ENCODE assay signal across 10 mouse cellular contexts in the genomic region with DNA sequence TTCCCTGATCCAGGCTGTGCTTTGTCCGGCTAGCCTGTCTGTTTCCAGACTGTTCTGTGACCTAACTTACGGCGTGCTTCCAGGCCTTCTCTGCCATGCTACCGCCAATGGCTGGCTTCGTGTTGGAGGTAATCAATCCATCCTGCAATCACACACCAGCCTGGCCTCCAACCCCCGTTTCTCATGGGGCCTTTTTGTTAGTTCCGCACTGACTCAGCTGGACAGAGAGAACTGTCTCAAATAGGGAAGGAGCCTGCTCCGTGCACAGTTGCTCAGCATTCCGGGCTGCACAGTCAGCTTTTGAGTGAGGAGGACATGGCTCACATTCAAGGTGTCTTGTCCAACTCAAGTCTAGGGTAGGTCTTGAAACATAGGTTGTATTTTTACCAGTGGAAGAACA.
DNase-seq lines count a peak whose midpoint lies in the region; ATAC-seq and TF ChIP-seq lines count a peak whose summit lies in the region.
"Had no signal": no experiment of that assay in that cellular context is flagged by ENCODE, and none has a peak within 500 bp of the region (broad histone marks: within the 10 kb centered on the region; RNA-seq: fewer than 3 reads in every experiment).

No protein-coding gene starts in this region.

- peaks cover 20% of the 10 kb centered on the region; the same call in 1 of the 2 replicates for H3K36me3 ChIP-seq in heart, embryonic 13.5 days

- 62% methylated on average over 9 of the region's 9 CpGs for WGBS in heart, embryonic 13.5 days

- no peak for TF ChIP-seq CTCF in layer of hippocampus, adult 2 months (conservative IDR thresholded peaks at IDR 0.05)

- H3K27ac ChIP-seq in heart, embryonic 13.5 days (replicated peaks): peak overlapping the region; percentile 59
- H3K27ac ChIP-seq in layer of hippocampus, adult 2 months: no peak overlapping the region; the same call in 1 of the 2 replicates

- peaks cover 82% of the 10 kb centered on the region for H3K4me1 ChIP-seq in heart, embryonic 13.5 days

- peak overlapping the region; percentile 50 for H3K9ac ChIP-seq in heart, embryonic 13.5 days

- no peak for DNase-seq in heart, postnatal 10 days
- DNase-seq in spleen, adult 18-20 months: peak; percentile 36 to 48
- no peak for DNase-seq in spleen, adult 12 weeks (ENCODE audit: low spot score)
- peak; percentile 37 for DNase-seq in skeletal muscle tissue, adult 2 months (ENCODE audit: low read depth, low spot score)
- no peak for DNase-seq in layer of hippocampus, adult 2 months (ENCODE audit: low spot score in 2 of 2)
- no peak for DNase-seq in kidney, postnatal 36 days
- DNase-seq: cerebellum, adult 11-12 months had no signal

- H3K9me3 ChIP-seq in heart, embryonic 13.5 days: no peaks in the 10 kb centered on the region

- H3K27me3 ChIP-seq in heart, embryonic 13.5 days (replicated peaks): peaks cover 62% of the 10 kb centered on the region

- H3K4me3 ChIP-seq in heart, embryonic 13.5 days: no peak overlapping the region
- H3K4me3 ChIP-seq in layer of hippocampus, adult 2 months: no peak overlapping the region

- intact Hi-C loops in heart, postnatal 10 days (cut with DNase I): no loop called here

- no peak overlapping the region for H3K4me2 ChIP-seq in heart, embryonic 13.5 days

- no peak for ATAC-seq in heart, embryonic 13.5 days (ENCODE audit: extremely low read depth, insufficient number of reproducible peaks, low FRiP score, low TSS enrichment)
- ATAC-seq in granulocyte monocyte progenitor cell, adult 5-6 weeks (replicated peaks; ENCODE audit: poor library complexity, severe bottlenecking): peak; percentile 78
- ATAC-seq: midbrain, embryonic 16.5 days had no signal

Comparison
In these comparisons a context has a peak if more than half of its experiments do, and no peak if none do; other contexts are left out.
1. DNase-seq: peak in spleen, adult 18-20 months (2 of 2) and skeletal muscle tissue, adult 2 months (single experiment); none in heart, postnatal 10 days (0 of 2), spleen, adult 12 weeks (single experiment), layer of hippocampus, adult 2 months (0 of 2) and kidney, postnatal 36 days (0 of 2).